Mouse (Mus musculus) MEL (cell line): ENCODE data around the gene Krt86.

Experiments
- ETS1 ChIP-seq: IDR thresholded peaks from 2 replicates; pipeline ENCODE4 v1.6.1; 2012; ENCODE audit warnings: low read depth, mild to moderate bottlenecking, inconsistent platforms, low read length, improper control_type of control experiment, moderate library complexity
- MAFK ChIP-seq: IDR thresholded peaks from 2 replicates; pipeline ENCODE4 v1.6.1; 2011; ENCODE audit warnings: low read depth, mild to moderate bottlenecking, low read length, improper control_type of control experiment, borderline replicate concordance
- MYB ChIP-seq: IDR thresholded peaks from 2 replicates; pipeline ENCODE4 v1.6.1; 2011; ENCODE audit warnings: mild to moderate bottlenecking, low read depth, low read length, improper control_type of control experiment
- NRF1 ChIP-seq: IDR thresholded peaks from 2 replicates; pipeline ENCODE4 v1.6.1; 2014; ENCODE audit warnings: low read depth, mild to moderate bottlenecking, inconsistent platforms, low read length, improper control_type of control experiment, moderate library complexity; ENCODE audit not compliant: poor library complexity, insufficient read depth, severe bottlenecking
- USF1 ChIP-seq: IDR thresholded peaks from 2 replicates; pipeline ENCODE4 v1.6.1; 2014; ENCODE audit warnings: low read depth, mild to moderate bottlenecking, inconsistent platforms, low read length, improper control_type of control experiment, moderate library complexity

- TF ChIP-seq ETS1 (no peak), USF1 (no peak), MAFK (no peak), MYB (no peak), NRF1 (no peak)
Observed at GRCm38 (mm10) chr15:101519792-101520191, 46.5 kb downstream of the Krt86 start.
